Mouse (Mus musculus): ENCODE data around the gene Apobec3.

The Apobec3 gene

GRCm38 (mm10) chr15:79951730-79952503, 60.5 kb downstream of the Apobec3 start:
- DNase-seq, result no peak

DNA sequence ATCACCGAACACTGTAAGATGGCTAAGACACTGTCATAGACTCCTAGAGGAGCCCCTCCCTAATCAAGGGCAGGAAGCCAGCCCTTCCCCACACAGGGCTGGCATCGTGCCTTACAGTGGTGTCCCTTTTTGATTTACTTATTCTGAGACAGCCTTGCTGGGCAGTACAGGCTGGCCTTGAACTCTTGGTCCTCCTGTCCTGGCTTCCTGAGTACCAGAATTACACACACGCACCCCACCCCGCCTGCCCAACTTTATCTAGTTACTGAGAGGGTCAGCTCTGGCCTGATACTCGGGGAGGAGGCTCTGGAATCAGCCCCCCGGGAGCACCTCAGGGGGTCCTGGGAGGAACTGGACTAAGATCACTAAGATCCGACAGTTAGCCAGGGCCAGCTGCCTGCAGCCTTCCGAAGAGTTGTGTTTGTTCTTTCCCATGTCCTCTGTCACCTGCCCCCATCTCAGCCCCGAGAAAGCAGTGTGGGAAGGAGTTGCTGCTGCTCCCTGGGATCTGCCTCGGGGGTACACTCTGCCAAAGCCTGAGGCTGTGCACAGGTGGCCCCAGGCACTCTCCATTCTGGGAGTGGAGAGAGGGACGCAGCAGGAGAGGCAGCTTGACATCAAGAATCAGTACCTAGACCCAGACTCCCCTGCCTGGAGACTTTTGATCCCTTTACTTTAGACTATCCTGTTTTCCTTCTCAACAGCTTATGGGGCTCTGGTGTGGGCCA, 61.2 kb downstream of the Apobec3 start:
- no peak for DNase-seq

DNA sequence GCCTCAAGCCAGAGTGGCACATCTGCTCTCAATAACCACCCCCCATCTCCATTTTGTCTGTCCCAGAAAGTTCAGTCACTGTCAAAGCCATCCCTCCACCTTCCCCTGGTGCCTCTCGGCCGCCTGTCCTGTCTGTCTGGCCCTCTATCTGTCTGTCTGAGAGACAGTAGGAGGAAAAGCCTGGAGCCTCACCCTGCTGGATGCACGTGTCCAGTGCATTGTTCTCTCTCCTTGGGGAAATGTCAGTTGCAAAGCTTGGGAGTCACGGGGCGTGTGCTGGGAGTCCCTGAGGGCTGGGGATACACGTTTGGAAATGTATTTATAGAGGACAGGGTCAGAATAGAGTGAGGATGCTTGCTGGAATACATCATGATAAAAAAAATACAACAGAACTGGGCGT, 62.0 kb downstream of the Apobec3 start:
- no peak for DNase-seq

GRCm38 (mm10) chr15:79956559-79956958, 65.1 kb downstream of the Apobec3 start:
- DNase-seq, result no peak

DNA sequence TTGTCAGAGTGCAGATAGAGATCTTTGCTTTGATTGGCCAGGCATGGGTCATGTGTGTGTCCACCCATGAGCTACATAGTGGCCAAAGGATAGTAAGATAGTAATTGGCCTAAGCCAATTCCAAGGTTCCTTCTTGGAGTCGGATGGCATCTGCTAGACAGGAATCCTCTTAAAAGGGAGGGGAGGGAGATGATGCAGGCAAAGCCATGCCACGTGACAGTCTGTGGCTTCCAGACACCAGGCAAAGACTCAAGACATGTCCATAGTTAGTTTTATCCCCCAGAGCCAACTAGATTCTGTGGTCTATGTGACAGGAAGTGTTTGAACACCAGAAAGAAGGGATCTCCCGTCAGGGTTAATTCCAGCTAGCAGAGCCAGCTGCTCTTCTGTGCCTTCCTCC, 67.0 kb downstream of the Apobec3 start:
- DNase-seq, result no peak

DNA sequence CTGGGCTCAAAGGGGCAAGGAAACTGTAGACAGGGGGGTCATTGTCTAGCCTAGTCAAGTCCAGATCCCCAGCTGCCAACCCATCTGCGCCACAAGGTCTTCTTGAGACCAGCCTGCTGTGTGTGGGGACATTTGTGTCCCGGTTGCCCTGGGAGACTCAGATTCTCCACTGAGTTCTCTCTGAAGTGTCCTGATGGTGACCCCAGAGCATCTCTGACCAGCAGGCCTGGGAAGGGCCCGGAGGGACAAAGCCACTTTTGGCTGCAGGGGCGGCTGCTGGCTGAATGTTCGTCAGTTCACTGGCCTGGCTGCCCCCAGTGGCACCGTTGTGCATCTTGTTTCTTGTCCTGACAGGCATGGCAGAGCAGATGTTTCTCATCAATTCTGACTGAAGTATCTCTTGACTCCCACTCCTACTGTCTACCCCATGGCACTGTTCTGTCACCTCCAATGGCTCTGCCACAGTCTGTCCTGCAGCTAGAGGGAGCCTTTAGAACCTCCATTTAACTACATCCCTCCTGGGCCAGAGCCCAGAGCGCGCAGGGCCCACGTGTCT, 70.0 kb downstream of the Apobec3 start:
- DNase-seq, result no peak

DNA sequence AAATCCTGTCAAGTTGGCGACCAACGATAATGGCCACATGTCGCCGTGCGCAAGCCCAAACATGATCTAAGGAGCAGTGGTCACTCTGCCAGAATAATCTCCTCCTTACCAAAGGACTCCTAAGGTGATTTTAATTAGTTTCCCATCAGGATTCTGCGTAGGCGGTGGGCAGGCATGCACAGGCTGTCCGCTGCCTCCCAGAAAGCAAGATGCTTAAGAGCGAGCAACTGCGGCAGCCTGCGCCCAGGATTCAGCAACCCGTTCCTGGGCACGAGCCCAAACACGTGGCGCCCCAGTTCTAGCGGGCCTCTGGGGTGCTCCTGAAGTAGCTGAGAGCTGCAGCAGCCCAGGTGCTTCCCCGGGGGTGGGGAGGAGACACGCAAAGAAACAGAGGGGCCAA, 71.2 kb downstream of the Apobec3 start:
- DNase-seq, result no peak

DNA sequence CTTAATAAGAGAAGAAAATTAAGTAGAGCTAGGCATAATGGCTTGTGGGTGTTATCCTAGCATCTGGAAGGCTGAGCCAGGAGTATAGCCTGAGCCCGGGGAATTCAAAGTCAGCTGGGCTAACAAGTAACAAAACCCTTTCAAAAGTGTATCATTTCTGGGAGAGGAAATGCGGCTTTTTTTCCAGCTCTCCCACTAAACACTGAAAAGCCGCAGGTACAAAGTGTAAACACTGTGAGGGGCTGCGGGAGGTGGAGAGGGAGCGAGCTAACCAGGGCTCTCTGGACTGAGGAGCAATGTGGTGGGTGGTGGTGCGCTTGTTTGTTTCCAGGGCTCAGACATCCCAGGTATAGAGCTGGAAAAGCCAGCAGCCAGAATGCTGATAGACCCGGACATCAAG, 72.9 kb downstream of the Apobec3 start:
- no peak for DNase-seq

All from spleen, adult 18-20 months (tissue).